Mouse (Mus musculus) inflammation-experienced regulatory T-cells, adult 6 months (primary cell): Measurements from ENCODE around the gene Gpr152. TPM values are rescaled to one million over a fixed set of nuclear protein-coding genes. Genes with fewer than 3 reads are reported as not detected.
"Not testable (repeated sequence)": the region's sequence is repeated elsewhere in the genome, so short reads cannot be mapped to it uniquely, and the experiment has no call there.

Experiments
- ATAC-seq: one replicate; pipeline ENCODE4 v1.8.0; 2017
- polyA plus RNA-seq, 3 experiments: library from polyadenylated mRNA; unstranded; fragments of 100-300 nt; shearing (Covaris generic); gene quantifications; one replicate each; pipeline ENCODE4 v1.2.1; 2017

Gene Gpr152
- polyA plus RNA-seq, 3 experiments from 2014 or later = 0.22 TPM; not detected in 2

DNA sequence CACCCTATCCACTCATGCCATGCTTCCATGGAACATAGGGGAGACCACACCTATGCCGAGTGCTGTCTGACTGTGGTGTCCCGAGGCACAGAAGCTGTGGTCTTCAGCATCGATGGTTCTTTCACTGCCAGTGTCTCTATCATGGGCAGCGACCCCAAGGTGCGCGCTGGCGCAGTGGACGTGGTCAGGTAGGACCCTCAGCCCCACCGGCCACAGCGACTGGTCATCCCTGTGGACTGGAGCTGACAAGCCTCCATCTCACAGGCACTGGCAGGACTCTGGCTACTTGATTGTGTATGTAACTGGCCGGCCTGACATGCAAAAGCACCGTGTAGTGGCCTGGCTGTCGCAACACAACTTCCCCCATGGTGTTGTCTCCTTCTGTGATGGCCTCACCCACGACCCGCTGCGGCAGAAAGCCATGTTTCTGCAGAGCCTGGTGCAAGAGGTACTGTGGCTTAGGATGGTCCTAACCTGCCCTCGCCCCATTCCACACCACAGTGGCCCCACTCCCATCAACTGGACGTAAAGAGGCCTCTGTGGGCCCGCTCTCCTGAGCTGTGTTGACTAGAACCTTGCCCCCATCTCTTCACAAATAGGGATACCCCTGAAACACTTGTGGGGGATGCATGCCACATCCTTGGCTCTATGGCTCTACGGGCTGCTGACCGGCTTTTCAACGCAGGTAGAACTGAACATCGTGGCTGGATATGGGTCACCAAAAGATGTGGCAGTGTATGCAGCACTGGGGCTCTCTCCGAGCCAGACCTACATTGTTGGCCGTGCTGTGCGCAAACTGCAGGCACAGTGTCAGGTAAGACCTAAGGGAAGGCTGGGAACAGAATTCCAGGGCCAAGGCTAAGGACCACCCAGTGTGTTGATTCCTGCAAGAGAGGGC is 27.3 kb upstream of the Gpr152 start:
- ATAC-seq = no peak

DNA sequence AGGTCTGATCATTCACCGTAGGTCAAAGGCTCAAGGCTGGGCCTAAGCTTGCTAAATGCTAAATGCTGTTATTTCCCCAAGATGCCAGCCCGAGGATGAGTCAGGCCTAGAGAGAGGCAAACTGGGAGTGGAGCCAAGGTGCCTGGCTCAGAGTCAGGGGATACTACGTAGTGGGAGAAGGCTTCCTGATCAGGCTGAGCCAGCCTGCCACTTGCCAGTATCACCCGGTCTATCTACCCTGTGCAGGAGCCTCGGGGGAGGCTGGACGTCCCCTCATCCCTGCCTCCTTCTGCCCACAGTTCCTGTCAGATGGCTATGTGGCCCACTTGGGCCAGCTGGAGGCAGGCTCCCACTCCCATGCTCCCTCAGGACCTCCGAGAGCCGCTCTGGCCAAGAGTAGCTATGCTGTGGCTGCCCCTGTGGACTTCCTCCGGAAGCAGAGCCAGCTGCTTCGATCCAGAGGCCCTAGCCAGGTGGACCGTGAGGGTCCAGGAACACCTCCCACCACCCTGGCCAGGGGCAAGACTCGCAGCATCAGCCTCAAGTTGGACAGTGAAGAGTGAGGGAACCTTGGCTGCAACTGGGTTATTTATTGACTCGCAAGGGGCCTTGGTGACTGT is 26.3 kb upstream of the Gpr152 start:
- peak; percentile 17 for ATAC-seq

DNA sequence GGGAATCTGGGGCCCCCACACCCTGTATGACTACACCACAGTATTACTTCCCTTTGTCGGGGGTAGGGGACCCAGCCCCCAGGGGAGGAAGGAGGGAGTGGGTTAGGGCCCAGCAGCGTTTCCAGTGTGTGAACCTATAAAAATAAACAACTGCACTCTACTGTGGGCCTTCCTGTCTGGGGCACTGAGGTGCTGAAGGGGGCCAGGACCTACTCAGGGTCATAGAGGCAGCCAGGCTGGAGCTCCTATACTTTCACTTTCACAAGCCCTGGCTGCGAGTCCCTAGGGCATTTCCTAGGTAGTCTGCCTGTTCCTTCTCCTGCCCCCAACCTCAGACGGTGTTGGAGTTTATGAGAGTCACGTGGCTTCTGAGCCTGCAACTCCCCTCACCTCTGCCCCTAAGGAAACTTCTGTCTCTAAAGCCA is 25.8 kb upstream of the Gpr152 start:
- ATAC-seq = peak; percentile 84

DNA sequence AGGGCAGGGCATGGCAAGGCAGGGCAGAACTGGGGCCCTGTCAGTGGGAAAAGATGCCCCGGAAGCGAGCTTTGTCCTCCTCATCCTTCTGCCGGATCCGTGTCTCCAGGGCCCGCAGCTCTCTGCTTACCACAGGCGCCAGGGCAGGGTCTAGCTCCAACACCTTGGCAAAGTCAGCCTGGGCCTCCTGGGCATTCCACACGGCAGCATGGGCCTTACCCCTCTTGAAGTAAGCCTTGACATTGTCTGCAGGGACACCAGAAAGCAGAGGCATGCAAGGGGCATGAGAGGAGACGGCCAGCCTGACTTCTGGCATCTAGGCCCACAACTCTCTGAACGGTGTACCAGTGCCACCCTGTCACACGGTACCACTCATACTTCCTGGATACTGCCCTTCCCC is 25.0 kb upstream of the Gpr152 start:
- ATAC-seq = no peak

- ATAC-seq = no peak
These were observed 24.4 kb upstream of the Gpr152 start for GRCm38 (mm10) chr19:4115144-4115543.

DNA sequence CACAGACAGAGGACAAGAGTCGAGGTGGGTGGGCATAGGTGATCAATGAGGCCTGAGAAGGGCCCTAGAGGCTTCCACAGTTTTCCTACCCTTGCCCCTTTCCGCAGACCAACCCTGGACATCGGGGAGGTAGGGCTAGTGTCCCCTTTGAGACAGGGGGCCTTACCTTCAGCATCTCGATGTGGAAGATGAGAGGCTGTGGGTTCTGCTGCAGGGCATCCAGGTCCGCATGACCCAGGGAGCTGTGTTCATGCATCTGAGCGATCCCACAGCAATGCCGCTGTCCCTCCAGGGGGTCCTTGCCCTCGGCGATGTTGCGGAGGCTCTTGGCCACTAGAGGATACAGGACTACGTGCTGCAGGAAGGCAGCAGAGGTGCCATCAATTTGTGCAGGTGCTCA is 23.8 kb upstream of the Gpr152 start:
- ATAC-seq = no peak

GRCm38 (mm10) chr19:4117006-4117405 is 22.6 kb upstream of the Gpr152 start:
- ATAC-seq = no peak

DNA sequence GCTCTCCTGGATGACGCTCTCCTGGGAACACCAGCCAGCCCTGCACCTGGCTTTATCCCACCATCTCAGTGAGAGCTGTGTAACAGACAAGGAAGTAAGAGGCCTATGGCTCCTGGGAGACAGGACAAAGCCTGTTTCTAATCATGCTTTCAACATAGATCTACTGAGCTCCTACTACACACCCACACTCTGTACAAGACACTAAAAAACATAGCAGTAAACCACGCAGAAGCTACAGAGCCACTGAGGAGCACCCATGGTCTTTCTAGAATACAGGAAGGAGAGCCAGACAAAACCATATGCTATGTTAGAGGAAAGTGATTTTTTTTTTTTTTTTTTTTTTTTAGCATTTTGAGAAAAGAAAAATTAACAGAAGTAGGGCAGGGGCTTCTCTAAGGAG is 21.2 kb upstream of the Gpr152 start:
- ATAC-seq = no peak

DNA sequence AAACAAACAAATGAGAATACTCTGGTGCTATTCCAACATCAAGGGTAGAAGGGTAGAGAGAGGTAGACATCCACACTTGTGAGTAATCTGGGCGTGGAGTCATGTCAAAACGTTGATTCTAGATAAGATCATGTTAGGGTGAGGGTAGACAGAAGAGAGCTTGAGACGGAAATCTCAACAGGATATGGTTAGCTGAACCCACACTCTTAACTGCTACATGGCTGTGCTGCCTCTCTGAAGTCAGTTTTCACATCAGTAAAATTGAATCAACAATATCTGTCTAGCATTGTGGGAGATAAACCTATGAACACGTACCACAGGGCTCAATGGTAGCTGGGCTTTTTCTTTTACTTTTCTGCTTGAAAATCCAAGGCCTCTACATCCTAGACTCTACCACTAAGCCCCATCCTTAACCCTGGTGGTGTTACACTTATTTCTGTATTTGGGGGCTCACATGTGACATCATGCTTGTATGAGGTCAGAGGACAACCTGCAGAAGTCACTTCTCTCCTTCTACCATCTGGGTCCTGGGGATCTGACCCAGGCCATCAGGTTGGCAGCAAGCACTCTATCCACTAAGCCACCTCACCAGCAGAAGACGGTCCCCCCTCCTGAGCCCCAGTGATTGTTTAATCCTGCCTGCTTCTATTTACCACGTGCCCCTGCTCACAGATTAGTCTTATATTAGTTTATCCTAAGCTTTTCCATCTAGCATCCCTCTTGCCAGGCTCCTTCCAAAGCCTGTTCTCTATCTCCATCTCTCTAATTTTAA is 19.7 kb upstream of the Gpr152 start:
- ATAC-seq = peak; percentile 79

DNA sequence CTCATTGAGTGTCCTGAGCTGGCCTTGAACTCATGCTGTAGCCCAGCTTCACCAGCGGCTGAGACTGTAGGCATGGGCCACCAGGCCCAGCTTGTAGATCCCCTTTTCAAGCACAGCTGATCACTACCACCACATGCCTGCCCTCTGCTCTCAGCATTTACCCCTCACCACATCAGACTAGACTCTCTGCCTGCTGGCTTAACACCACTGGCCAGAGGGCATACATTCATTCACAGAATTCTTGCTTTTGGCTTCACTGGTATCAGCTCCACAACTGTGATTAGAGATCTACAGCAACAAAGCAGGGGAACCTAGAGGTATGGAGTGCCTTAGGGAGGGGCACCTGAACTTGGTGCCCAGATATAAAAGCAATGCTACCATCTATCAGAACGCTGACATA is 19.1 kb upstream of the Gpr152 start:
- ATAC-seq = no peak

DNA sequence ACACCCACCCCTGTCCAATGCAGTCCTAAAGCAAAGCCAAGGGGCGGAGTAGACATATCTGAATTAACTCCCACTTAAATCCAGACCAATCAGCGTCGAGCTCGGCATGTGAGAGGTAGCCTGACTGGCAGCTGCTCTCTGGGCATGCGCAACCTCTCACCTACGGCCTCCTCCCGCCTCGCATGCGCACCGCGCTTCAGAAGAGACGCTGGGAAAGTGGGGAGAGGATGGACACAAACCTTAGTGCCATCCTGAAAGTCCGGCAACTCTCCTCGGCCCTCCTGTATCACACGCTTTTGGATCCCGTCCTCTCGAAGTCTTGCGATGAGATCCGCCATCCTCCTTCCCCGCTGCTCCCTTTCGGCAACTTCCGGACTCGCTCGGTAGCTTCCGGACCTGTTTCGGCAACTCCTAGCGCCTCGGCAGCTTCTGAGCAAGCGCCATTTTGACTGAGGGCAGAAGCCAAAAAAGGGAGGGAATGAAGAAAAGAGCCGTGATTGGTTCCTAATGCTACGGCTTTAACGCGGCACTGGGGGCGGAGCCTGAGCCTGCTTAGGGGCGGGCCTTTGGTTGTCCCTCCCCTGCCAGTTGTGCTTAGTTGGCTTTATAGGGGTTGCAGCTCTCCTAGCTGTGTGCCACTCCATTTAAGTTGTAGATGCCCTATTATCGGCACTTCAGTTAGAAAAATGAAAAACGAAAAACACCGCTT is 18.3 kb upstream of the Gpr152 start:
- peak; percentile 62 for ATAC-seq

DNA sequence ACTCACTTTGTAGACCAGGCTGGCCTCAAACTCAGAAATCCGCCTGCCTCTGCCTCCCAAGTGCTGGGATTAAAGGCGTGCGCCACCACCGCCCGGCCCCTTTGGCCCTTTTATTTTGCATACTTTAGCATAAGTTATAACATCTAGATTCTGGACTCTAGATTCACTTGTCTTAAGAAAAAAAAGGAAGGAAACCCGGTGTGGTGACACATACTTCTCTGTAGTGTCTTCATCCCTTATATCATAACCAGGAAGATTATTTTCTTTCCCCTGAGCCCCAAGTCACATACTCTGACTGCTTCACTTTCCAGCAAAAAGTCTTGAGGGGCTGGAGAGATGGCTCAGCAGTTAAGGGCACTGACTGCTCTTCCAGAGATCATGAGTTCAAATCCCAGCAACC is 17.7 kb upstream of the Gpr152 start:
- ATAC-seq = not testable (repeated sequence)

DNA sequence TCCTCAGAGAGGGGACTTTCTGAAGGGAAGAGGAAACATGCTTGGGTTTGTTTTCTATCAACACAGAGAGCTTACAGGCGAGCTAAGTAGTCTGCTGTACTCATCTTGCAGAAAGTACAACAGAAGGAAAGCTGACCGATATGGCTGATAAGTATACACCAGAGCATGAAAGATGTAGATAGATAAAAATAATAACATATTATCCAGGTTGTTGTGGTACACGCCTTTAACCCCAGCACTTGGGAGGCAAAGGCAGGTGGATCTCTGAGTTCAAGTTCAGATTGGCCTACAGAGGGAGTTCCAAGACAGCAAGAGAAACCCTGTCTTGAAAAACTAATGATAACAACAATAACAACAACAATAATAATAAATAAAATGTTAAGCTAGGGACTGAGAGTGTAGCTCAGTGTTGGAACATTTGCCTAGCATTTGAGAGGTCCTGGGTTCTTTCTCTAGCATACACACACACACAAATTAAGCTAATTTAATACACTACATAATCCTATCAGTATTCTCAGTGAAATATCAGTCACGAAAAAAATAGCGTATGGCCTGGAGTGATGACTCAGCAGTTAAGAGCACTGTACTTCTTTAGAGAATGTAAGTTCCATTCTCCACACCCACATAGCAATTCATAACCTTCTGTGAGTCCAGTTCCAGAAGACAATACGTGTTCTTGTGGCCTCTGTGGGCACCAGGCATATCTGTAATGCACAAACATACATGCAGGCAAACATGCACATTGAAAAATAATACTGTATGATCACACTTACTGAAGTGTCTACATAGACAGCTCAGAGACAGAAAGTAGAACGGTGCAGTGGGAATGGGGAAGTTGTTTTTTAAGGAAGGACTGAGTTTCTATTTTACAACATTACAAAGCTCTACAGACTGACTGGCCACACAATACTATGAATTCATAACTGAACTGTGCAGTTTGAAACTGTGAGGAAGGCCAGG is 16.9 kb upstream of the Gpr152 start:
- ATAC-seq = no peak

GRCm38 (mm10) chr19:4124432-4124831 is 15.2 kb upstream of the Gpr152 start:
- no peak for ATAC-seq

- not testable (repeated sequence) for ATAC-seq
These were observed 14.3 kb upstream of the Gpr152 start for GRCm38 (mm10) chr19:4125268-4125667.

DNA sequence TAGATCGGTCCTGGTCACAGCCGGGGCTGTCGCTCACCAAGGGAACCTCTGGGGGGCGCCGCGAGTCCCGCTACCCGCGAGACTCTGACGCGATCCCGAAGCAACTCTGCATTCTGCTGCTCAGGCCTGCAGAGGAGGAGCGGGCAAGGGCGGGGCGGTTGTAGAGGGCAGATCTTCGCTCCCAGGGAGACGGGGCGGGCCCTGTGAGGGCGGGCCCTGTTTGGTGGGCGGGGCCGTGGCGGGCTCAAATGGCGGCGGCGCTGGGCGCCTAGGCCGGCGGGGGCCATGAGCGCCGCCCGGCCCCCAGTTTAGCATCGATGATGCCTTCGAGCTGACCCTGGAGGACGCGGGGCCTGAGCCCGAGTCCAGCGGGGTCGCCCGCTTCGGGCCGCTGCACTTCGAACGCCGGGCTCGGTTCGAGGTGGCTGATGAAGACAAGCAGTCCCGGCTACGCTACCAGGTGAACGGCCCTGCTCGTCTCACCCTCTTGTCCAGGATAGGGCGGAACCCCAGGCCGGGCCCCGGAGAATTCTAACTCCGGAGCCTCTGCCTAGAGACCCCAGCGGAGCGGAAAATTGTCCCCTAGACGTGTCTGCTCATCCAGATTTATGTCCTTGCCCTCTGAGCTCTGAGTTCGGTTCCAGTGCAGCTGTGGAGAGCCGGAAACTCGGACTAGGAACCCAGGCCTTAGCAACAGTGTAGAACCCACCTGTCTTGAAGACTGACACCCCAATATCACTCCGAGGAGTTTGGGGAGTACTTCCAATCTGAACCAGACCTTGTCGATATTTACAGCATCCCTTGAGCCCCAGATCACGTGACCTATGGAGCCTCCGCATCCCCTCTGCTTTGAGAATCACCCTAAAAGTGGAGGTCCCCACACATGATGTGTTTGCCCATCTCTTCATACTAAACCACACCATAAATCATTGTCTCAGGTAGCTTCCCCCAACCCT is 13.6 kb upstream of the Gpr152 start, which contains the start of gene Aip:
Gene Aip, minus strand, starts transcription at position 118 of the 956 bp plus-strand sequence.
- ATAC-seq = peak; percentile 75

- ATAC-seq = no peak
These were observed 12.7 kb upstream of the Gpr152 start for GRCm38 (mm10) chr19:4126759-4127495.

DNA sequence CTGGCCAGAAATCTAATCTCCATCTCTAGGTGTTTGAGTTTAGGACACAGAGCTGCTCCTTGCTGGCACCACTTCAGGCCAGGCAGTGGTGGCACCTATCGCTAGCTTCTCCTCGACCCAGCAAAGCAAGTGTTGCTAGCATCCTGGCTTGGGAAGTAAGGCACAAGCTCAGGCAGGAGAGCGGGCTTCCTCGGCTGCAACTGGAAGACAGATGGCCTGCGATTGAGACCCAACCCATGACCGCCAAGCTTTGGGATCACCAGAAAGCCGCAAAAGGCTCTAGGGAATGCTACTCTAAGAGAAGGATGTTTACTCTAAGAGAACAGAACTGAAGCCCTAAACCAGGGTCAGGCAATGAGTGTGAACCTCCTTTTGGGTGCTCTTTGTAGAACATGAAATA is 10.1 kb upstream of the Gpr152 start:
- no peak for ATAC-seq

DNA sequence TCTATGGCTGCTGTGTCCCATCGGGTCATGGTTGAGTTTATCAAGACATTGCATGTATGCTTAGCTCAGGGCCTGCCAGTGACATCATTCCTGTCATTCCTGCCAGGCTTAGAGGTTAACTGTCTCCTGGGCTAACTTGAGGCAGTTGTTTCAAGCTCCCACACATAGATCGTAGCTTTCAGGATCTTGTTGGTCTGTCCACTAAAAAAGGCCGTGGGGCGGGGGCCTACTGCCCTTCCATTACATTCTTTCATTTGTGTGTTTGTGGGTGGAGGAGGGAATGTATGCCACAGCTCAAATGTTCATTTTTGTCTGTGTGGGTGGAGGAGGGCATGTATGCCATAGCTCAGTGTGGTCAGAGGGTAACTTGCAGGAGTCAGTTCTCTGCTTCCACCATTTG is 9.5 kb upstream of the Gpr152 start:
- no peak for ATAC-seq
